Mouse (Mus musculus): ENCODE results near the gene Tesk1. TPM values are rescaled to one million over a fixed set of nuclear protein-coding genes. Genes with fewer than 3 reads are reported as not detected.

Gene Tesk1
- total RNA-seq, 2 experiments from 2014 or later = 4.8 to 15.6 TPM

GRCm38 (mm10) chr4:43418450-43418849 lies 23.3 kb upstream of the Tesk1 start:
- no peak for ATAC-seq (replicated peaks; ENCODE audit: low FRiP score, low TSS enrichment, poor library complexity, severe bottlenecking)

- ATAC-seq (replicated peaks; ENCODE audit: low FRiP score, low TSS enrichment, poor library complexity, severe bottlenecking) = no peak
Observed at GRCm38 (mm10) chr4:43418973-43419656, 22.6 kb upstream of the Tesk1 start.

- ATAC-seq (replicated peaks; ENCODE audit: low FRiP score, low TSS enrichment, poor library complexity, severe bottlenecking) = no peak
Observed at GRCm38 (mm10) chr4:43419801-43420281, 21.9 kb upstream of the Tesk1 start.

GRCm38 (mm10) chr4:43420305-43420704 lies 21.4 kb upstream of the Tesk1 start:
- ATAC-seq (replicated peaks; ENCODE audit: low FRiP score, low TSS enrichment, poor library complexity, severe bottlenecking) = peak; percentile 65

- no peak for ATAC-seq (replicated peaks; ENCODE audit: low FRiP score, low TSS enrichment, poor library complexity, severe bottlenecking)
Observed at GRCm38 (mm10) chr4:43421632-43422240, 20.0 kb upstream of the Tesk1 start.

- no peak for ATAC-seq (replicated peaks; ENCODE audit: low FRiP score, low TSS enrichment, poor library complexity, severe bottlenecking)
Observed at GRCm38 (mm10) chr4:43423267-43423934, 18.3 kb upstream of the Tesk1 start.

GRCm38 (mm10) chr4:43424072-43424471 lies 17.7 kb upstream of the Tesk1 start:
- no peak for ATAC-seq (replicated peaks; ENCODE audit: low FRiP score, low TSS enrichment, poor library complexity, severe bottlenecking)

- no peak for ATAC-seq (replicated peaks; ENCODE audit: low FRiP score, low TSS enrichment, poor library complexity, severe bottlenecking)
Observed at GRCm38 (mm10) chr4:43425197-43425596, 16.5 kb upstream of the Tesk1 start.

- no peak for ATAC-seq (replicated peaks; ENCODE audit: low FRiP score, low TSS enrichment, poor library complexity, severe bottlenecking)
Observed at GRCm38 (mm10) chr4:43425648-43426380, 15.9 kb upstream of the Tesk1 start.

GRCm38 (mm10) chr4:43426487-43426886 lies 15.3 kb upstream of the Tesk1 start:
- no peak for ATAC-seq (replicated peaks; ENCODE audit: low FRiP score, low TSS enrichment, poor library complexity, severe bottlenecking)

- ATAC-seq (replicated peaks; ENCODE audit: low FRiP score, low TSS enrichment, poor library complexity, severe bottlenecking) = no peak
Observed at GRCm38 (mm10) chr4:43427501-43428179, 14.1 kb upstream of the Tesk1 start.

GRCm38 (mm10) chr4:43428180-43428861 lies 13.4 kb upstream of the Tesk1 start:
- 0 out of 2 replicates have a peak, but pooled peaks have one; percentile 16 for ATAC-seq (replicated peaks; ENCODE audit: low FRiP score, low TSS enrichment, poor library complexity, severe bottlenecking)

- no peak for ATAC-seq (replicated peaks; ENCODE audit: low FRiP score, low TSS enrichment, poor library complexity, severe bottlenecking)
Observed at GRCm38 (mm10) chr4:43428946-43429345, 12.8 kb upstream of the Tesk1 start, which contains the start of gene Fam166b. Gene Fam166b, minus strand, starts transcription at chr4:43429134.

- ATAC-seq (replicated peaks; ENCODE audit: low FRiP score, low TSS enrichment, poor library complexity, severe bottlenecking) = peak; percentile 79
Observed at GRCm38 (mm10) chr4:43431690-43432089, 10.0 kb upstream of the Tesk1 start.

- ATAC-seq (replicated peaks; ENCODE audit: low FRiP score, low TSS enrichment, poor library complexity, severe bottlenecking) = no peak
Observed at GRCm38 (mm10) chr4:43432832-43433231, 8.9 kb upstream of the Tesk1 start.

- peak; percentile 94 for ATAC-seq (replicated peaks; ENCODE audit: low FRiP score, low TSS enrichment, poor library complexity, severe bottlenecking)
Observed at GRCm38 (mm10) chr4:43442044-43442443, 305 bp downstream of the Tesk1 start.

- peak; percentile 6; the same call in 1 of the 2 replicates for ATAC-seq (replicated peaks; ENCODE audit: low FRiP score, low TSS enrichment, poor library complexity, severe bottlenecking)
Observed at GRCm38 (mm10) chr4:43442456-43443361, 970 bp downstream of the Tesk1 start.

- ATAC-seq (replicated peaks; ENCODE audit: low FRiP score, low TSS enrichment, poor library complexity, severe bottlenecking) = no peak
Observed at GRCm38 (mm10) chr4:43443511-43443910, 1.8 kb downstream of the Tesk1 start.
